Mouse (Mus musculus) bone marrow macrophage, adult 2 months (primary cell): ENCODE results near the gene Tbrg1. TPM values are rescaled to one million over a fixed set of nuclear protein-coding genes. Genes with fewer than 3 reads are reported as not detected.

ENCODE experiments used
- H3K27ac ChIP-seq: 2 replicates; pipeline ENCODE4 v1.5.1; 2012; ENCODE audit warnings: low read depth, low read length; ENCODE audit not compliant: insufficient read depth
- H3K4me1 ChIP-seq: 2 replicates; pipeline ENCODE4 v1.6.1; 2012; ENCODE audit warnings: low read length; ENCODE audit not compliant: control insufficient read depth, insufficient read depth
- H3K4me3 ChIP-seq: 2 replicates; pipeline ENCODE4 v1.5.1; 2012; ENCODE audit warnings: mild to moderate bottlenecking, low read length, moderate library complexity; ENCODE audit not compliant: insufficient read depth
- CTCF ChIP-seq: IDR thresholded peaks from 2 replicates; pipeline ENCODE4 v1.5.1; 2012; ENCODE audit warnings: low read depth, mild to moderate bottlenecking, low read length, moderate library complexity
- POLR2A ChIP-seq: IDR thresholded peaks from 2 replicates; pipeline ENCODE4 v1.6.1; 2012; ENCODE audit warnings: mild to moderate bottlenecking, low read depth, low read length, borderline replicate concordance
- polyA plus RNA-seq: library from polyadenylated mRNA; stranded (reverse); fragments of >200 nt; gene quantifications from 2 replicates; pipeline ENCODE4 v1.2.4, GENCODE M21; 2012; ENCODE audit not compliant: missing spikeins, insufficient read depth, insufficient read length

Gene Tbrg1
- polyA plus RNA-seq, 1 experiment = 36.5 TPM

DNA sequence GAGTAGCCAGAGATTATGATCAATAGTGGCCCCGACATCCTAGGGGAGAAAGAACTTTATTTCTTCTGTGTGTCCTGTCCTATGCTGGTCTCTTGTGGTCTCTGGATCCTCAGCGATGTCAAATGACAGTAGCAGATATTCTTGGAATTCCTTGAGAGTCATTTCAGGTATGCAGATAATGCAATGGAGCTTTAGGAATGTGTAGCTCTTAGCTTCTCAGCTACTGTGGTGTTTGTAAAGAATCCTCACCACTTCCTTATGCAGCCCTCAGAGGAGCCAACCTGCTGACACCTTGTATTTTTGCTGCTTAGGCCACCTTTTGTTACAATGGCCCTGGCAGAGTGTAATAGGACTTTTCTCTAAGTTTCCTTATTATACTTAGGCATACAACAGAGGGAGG, 7.5 kb upstream of the Tbrg1 start:
- TF ChIP-seq CTCF (no peak), POLR2A (no peak)
- no peak overlapping the region for H3K27ac ChIP-seq
- H3K4me3 ChIP-seq = no peak overlapping the region
- H3K4me1 ChIP-seq = no peaks in the 10 kb centered on the region

DNA sequence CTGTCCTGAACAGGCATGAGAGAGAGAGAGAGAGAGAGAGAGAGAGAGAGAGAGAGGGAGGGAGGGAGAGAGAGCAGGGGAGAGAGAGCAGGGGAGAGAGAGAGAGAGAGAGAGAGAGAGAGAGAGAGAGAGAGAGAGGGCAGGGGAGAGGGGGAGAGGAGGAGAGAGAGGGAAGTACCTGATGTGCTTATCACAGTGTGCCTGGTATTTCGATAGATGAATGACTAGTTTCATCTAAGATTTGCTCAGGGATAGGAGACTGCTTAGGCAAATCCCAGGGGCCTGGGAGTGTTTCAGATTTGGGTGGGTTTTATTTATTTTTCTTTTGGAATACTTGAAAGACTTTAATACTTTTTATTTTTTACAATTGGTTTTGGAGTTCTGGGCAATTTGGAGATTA, 6.1 kb upstream of the Tbrg1 start:
- TF ChIP-seq CTCF (no peak), POLR2A (no peak)
- Histone ChIP-seq H3K4me3 (no peak overlapping the region), H3K27ac (no peak overlapping the region), H3K4me1 (no peaks in the 10 kb centered on the region)

DNA sequence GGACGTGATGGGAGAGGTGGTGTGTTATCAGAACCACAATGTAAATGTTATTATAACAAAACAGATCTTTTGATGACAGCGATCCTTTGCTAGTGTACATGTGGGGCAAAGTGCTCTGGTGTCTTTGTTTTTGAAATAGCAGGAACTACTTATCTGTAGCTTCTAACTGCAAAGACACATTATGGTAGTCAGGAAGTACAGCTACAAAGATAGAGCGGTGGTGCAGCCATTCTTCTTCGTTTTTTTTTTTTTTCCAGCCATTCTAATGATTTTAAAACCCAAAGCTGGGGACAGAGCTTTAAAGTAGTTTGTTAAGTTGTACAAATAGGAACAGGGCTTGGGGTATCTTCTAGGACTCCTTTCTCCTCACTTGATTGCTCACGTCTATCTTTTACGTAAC, 2.3 kb upstream of the Tbrg1 start:
- TF ChIP-seq CTCF (no peak), POLR2A (no peak)
- Histone ChIP-seq H3K4me1 (no peaks in the 10 kb centered on the region), H3K4me3 (no peak overlapping the region), H3K27ac (no peak overlapping the region)

- TF ChIP-seq CTCF (no peak), POLR2A (no peak)
Observed at GRCm38 (mm10) chr9:37656439-37656881, 652 bp downstream of the Tbrg1 start.

GRCm38 (mm10) chr9:37655961-37656360, 1.2 kb downstream of the Tbrg1 start:
- TF ChIP-seq CTCF (no peak), POLR2A (no peak)
- H3K4me1 ChIP-seq = no peaks in the 10 kb centered on the region
- H3K27ac ChIP-seq = no peak overlapping the region
- peak overlapping the region; percentile 75 for H3K4me3 ChIP-seq

More at GRCm38 (mm10) chr9:37656439-37656881, 652 bp downstream of the Tbrg1 start:
- Histone ChIP-seq H3K4me3 (peak overlapping the region; percentile 75), H3K27ac (peak overlapping the region; percentile 35), H3K4me1 (no peaks in the 10 kb centered on the region)

- no peak for TF ChIP-seq POLR2A
- no peak for TF ChIP-seq CTCF
- Histone ChIP-seq H3K27ac (no peak overlapping the region), H3K4me3 (no peak overlapping the region), H3K4me1 (no peaks in the 10 kb centered on the region)
Observed at GRCm38 (mm10) chr9:37653836-37654235, 3.3 kb downstream of the Tbrg1 start.

GRCm38 (mm10) chr9:37650639-37651038, 6.5 kb downstream of the Tbrg1 start:
- Histone ChIP-seq H3K4me3 (no peak overlapping the region), H3K27ac (no peak overlapping the region), H3K4me1 (no peaks in the 10 kb centered on the region)
- TF ChIP-seq CTCF (no peak), POLR2A (no peak)

- Histone ChIP-seq H3K27ac (no peak overlapping the region), H3K4me3 (no peak overlapping the region), H3K4me1 (no peaks in the 10 kb centered on the region)
- TF ChIP-seq POLR2A (no peak), CTCF (no peak)
Observed at GRCm38 (mm10) chr9:37646246-37646645, 10.9 kb downstream of the Tbrg1 start.

GRCm38 (mm10) chr9:37638721-37639120, 18.4 kb downstream of the Tbrg1 start:
- no peak overlapping the region for H3K4me3 ChIP-seq
- TF ChIP-seq CTCF = no peak
- no peak for TF ChIP-seq POLR2A
- no peak overlapping the region for H3K27ac ChIP-seq
- peaks cover 4% of the 10 kb centered on the region; the same call in 1 of the 2 replicates for H3K4me1 ChIP-seq

GRCm38 (mm10) chr9:37636800-37637542, 20.1 kb downstream of the Tbrg1 start:
- TF ChIP-seq POLR2A = no peak
- no peak for TF ChIP-seq CTCF
- Histone ChIP-seq H3K27ac (no peak overlapping the region), H3K4me1 (peaks cover 4% of the 10 kb centered on the region; the same call in 1 of the 2 replicates), H3K4me3 (no peak overlapping the region)

- Histone ChIP-seq H3K4me1 (peaks cover 4% of the 10 kb centered on the region; the same call in 1 of the 2 replicates), H3K4me3 (no peak overlapping the region), H3K27ac (no peak overlapping the region)
- TF ChIP-seq CTCF (peak; percentile 79), POLR2A (no peak)
Observed at GRCm38 (mm10) chr9:37636335-37636734, 20.8 kb downstream of the Tbrg1 start.
